Mouse (Mus musculus): ENCODE data around the gene Bola1. TPM values are rescaled to one million over a fixed set of nuclear protein-coding genes. Genes with fewer than 3 reads are reported as not detected.

Gene Bola1
- polyA plus RNA-seq, 1 experiment from 2014 or later: 77.8 TPM

Small RNA genes within 50 kb of the gene (microRNA-seq; reads per million reads assigned to microRNA genes)
- gene Gm44492 (not detected), gene Gm47311 (not detected), gene Gm47313 (not detected)

Other genes with a start within 250 kb of the Bola1 start
- 10.1 and 15.2 TPM in 2 replicates for gene Plekho1, start 223.7 kb downstream of the Bola1 start, polyA plus RNA-seq (2021; fragmentation: Nextera tagmentation)
- gene Vps45, start 161.2 kb downstream of the Bola1 start, polyA plus RNA-seq (2021; fragmentation: Nextera tagmentation): 20.4 and 23.1 TPM in 2 replicates
- 7.7 and 8.0 TPM in 2 replicates for gene Otud7b, start 115.2 kb downstream of the Bola1 start, polyA plus RNA-seq (2021; fragmentation: Nextera tagmentation)
- 2.4 and 3.0 TPM in 2 replicates for gene Mtmr11, start 57.7 kb downstream of the Bola1 start, polyA plus RNA-seq (2021; fragmentation: Nextera tagmentation)
- 26.4 and 34.0 TPM in 2 replicates for gene Sf3b4, start 47.4 kb downstream of the Bola1 start, polyA plus RNA-seq (2021; fragmentation: Nextera tagmentation)
- gene Sv2a, start 38.6 kb downstream of the Bola1 start, polyA plus RNA-seq (2021; fragmentation: Nextera tagmentation): 59.4 and 61.5 TPM in 2 replicates
- 1.0 TPM in 1 of 2 replicates, not detected in the other for gene Hist2h2ab, start 156 bp upstream of the Bola1 start, polyA plus RNA-seq (2021; fragmentation: Nextera tagmentation)
- gene Hist2h2ac, start 1.2 kb upstream of the Bola1 start, polyA plus RNA-seq (2021; fragmentation: Nextera tagmentation): 3.7 and 6.7 TPM in 2 replicates
- 7.2 and 8.0 TPM in 2 replicates for gene Hist2h2be, start 1.4 kb upstream of the Bola1 start, polyA plus RNA-seq (2021; fragmentation: Nextera tagmentation)
- gene Hist2h3c2, start 19.4 kb upstream of the Bola1 start, polyA plus RNA-seq (2021; fragmentation: Nextera tagmentation): 1.7 and 2.9 TPM in 2 replicates
- gene Hist2h2aa2, start 20.6 kb upstream of the Bola1 start, polyA plus RNA-seq (2021; fragmentation: Nextera tagmentation): 117 and 163 TPM in 2 replicates
- gene Hist2h2aa1, start 25.8 kb upstream of the Bola1 start, polyA plus RNA-seq (2021; fragmentation: Nextera tagmentation): 141 and 245 TPM in 2 replicates
- not detected in 2 replicates for gene Hist2h3c1, start 27.0 kb upstream of the Bola1 start, polyA plus RNA-seq (2021; fragmentation: Nextera tagmentation)
- 0.78 and 0.79 TPM in 2 replicates for gene Hist2h4, start 43.6 kb upstream of the Bola1 start, polyA plus RNA-seq (2021; fragmentation: Nextera tagmentation)
- gene Hist2h3b, start 48.9 kb upstream of the Bola1 start, polyA plus RNA-seq (2021; fragmentation: Nextera tagmentation): 5.1 and 5.5 TPM in 2 replicates
- 0.53 TPM in 1 of 2 replicates, not detected in the other for gene Hist2h2bb, start 50.0 kb upstream of the Bola1 start, polyA plus RNA-seq (2021; fragmentation: Nextera tagmentation)
- gene Fcgr1, start 74.3 kb upstream of the Bola1 start, polyA plus RNA-seq (2021; fragmentation: Nextera tagmentation): 2.1 and 3.1 TPM in 2 replicates
- 0.14 TPM in 1 of 2 replicates, not detected in the other for gene BC107364, start 232.6 kb upstream of the Bola1 start, polyA plus RNA-seq (2021; fragmentation: Nextera tagmentation)